Mouse (Mus musculus) limb, embryonic 11.5 days (tissue): ENCODE measurements around the gene Uba52. TPM values are rescaled to one million over a fixed set of nuclear protein-coding genes. Genes with fewer than 3 reads are reported as not detected.

Experiments
- ATAC-seq: fragments of 200-750 bp; cut with Nextera tagmentation; 2 replicates; pipeline ENCODE4 v1.8.0; 2017; ENCODE audit warnings: low read depth; ENCODE audit not compliant: insufficient number of reproducible peaks, low FRiP score, low TSS enrichment
- DNase-seq: peaks from one replicate; pipeline ENCODE4 v3.0.0-alpha.2; 2015; ENCODE audit warnings: low spot score
- H3K27ac ChIP-seq: fragments of 300-500 bp; sonication (generic); replicated peaks from 2 replicates; pipeline ENCODE4 v1.5.1; 2014; ENCODE audit warnings: low read depth, mild to moderate bottlenecking, low read length
- H3K27me3 ChIP-seq: fragments of 300-500 bp; sonication (generic); 2 replicates; pipeline ENCODE4 v1.6.1; 2014; ENCODE audit warnings: mild to moderate bottlenecking, low read length, mixed read lengths; ENCODE audit not compliant: control insufficient read depth, insufficient read depth
- H3K36me3 ChIP-seq: fragments of 300-500 bp; sonication (generic); 2 replicates; pipeline ENCODE4 v1.6.1; 2014; ENCODE audit warnings: mild to moderate bottlenecking, low read length, moderate library complexity, mixed read lengths; ENCODE audit not compliant: control insufficient read depth, insufficient read depth
- H3K4me1 ChIP-seq: fragments of 300-500 bp; sonication (generic); 2 replicates; pipeline ENCODE4 v1.6.1; 2014; ENCODE audit warnings: low read length, mixed read lengths; ENCODE audit not compliant: control insufficient read depth, insufficient read depth
- H3K4me2 ChIP-seq: fragments of 300-500 bp; sonication (generic); 2 replicates; pipeline ENCODE4 v1.6.1; 2014; ENCODE audit warnings: low read depth, mild to moderate bottlenecking, moderate library complexity; ENCODE audit not compliant: severe bottlenecking
- H3K4me3 ChIP-seq: fragments of 300-500 bp; sonication (generic); 2 replicates; pipeline ENCODE4 v1.5.1; 2014; ENCODE audit warnings: low read depth, low read length
- H3K9ac ChIP-seq: fragments of 300-500 bp; sonication (generic); 2 replicates; pipeline ENCODE4 v1.6.1; 2014; ENCODE audit warnings: mild to moderate bottlenecking, low read length
- H3K9me3 ChIP-seq: fragments of 300-500 bp; sonication (generic); 2 replicates; pipeline ENCODE4 v1.6.1; 2016; ENCODE audit warnings: low read length; ENCODE audit not compliant: control insufficient read depth
- WGBS: fragments of 180-500 bp; shearing (Covaris S2); extraction: QIAGEN DNeasy Blood & Tissue Kit; methylation state at CpG from one replicate; pipeline ENCODE4 v1.1.7; 2014; 5-methylcytosine and 5-hydroxymethylcytosine counted together
- polyA plus RNA-seq: library from polyadenylated mRNA; unstranded; fragments of >200 nt; fragmentation: Nextera tagmentation; extraction: Ambion mirVana; gene quantifications from 2 replicates; pipeline ENCODE4 v1.2.1, GENCODE M21; 2014

Uba52 gene
- polyA plus RNA-seq, 1 experiment from 2014 or later: 926 TPM

- peaks cover 79% of the 10 kb centered on the region for H3K4me1 ChIP-seq
- H3K4me2 ChIP-seq: peak overlapping the region; percentile 57
- H3K27ac ChIP-seq: peak overlapping the region; percentile 68
- peak overlapping the region; percentile 3 for H3K4me3 ChIP-seq
- no peak for ATAC-seq
- H3K9me3 ChIP-seq: no peaks in the 10 kb centered on the region
- H3K36me3 ChIP-seq: no peaks in the 10 kb centered on the region
- H3K27me3 ChIP-seq: peaks cover 29% of the 10 kb centered on the region
- DNase-seq: peak; percentile 54
- H3K9ac ChIP-seq: no peak overlapping the region
- under 1% methylated on average over 14 of the region's 14 CpGs for WGBS
Observed at GRCm38 (mm10) chr8:70488931-70489470, 21.6 kb downstream of the Uba52 start.

GRCm38 (mm10) chr8:70487993-70488796 is 22.4 kb downstream of the Uba52 start:
- H3K4me1 ChIP-seq: peaks cover 71% of the 10 kb centered on the region
- peak; percentile 89 for DNase-seq
- ATAC-seq: peak; percentile 15; the same call in 1 of the 2 replicates

DNA sequence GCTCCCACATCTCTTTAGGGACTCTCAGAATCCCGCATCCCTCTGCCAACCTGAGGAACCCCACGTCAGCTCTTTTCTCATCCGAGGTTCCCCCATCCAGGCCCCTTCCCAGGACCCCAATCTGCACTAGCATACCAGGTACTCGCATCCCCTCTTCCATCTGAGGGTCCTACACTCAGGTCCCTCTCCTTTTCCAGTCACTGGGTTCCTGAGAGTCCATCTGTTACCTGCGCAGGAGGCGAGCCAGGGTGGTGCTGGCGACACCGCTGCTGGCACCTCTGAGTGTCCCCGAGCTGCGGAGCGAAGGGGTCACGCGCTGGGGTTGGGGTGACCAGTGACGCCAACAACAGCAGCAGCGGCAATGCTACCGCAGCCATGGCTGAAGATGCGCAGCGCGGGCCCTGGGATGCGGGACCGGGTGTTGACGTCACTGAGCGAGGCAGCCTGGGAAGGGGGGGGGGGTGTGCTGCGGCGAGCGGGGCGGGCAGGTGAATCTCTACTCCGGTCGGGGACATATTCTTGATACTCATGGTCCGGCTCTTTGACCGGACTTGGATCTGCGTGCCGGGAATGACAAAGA is 23.6 kb downstream of the Uba52 start, which contains the start of gene Tmem59l:
Gene Tmem59l, minus strand, starts transcription at position 418 of the 580 bp plus-strand sequence.
- peak within 1 kb of the TSS; percentile 48 for H3K27ac ChIP-seq
- DNase-seq (peak; percentile 39), ATAC-seq (no peak)
- H3K27me3 ChIP-seq: peaks cover 12% of the 10 kb centered on the region
- H3K4me2 ChIP-seq: peak within 1 kb of the TSS; percentile 76
- peak within 1 kb of the TSS; percentile 24 for H3K4me3 ChIP-seq
- WGBS: 4% methylated on average over 33 of the region's 33 CpGs
- peaks cover 64% of the 10 kb centered on the region for H3K4me1 ChIP-seq
- no peaks in the 10 kb centered on the region for H3K36me3 ChIP-seq
- no peaks in the 10 kb centered on the region for H3K9me3 ChIP-seq
- peak within 1 kb of the TSS; percentile 52 for H3K9ac ChIP-seq

More at GRCm38 (mm10) chr8:70487993-70488796, 22.4 kb downstream of the Uba52 start:
- H3K36me3 ChIP-seq: no peaks in the 10 kb centered on the region
- H3K27ac ChIP-seq: peak overlapping the region; percentile 48
- no peaks in the 10 kb centered on the region for H3K9me3 ChIP-seq
- WGBS: 2% methylated on average over 55 of the region's 55 CpGs
- H3K4me2 ChIP-seq: peak overlapping the region; percentile 57
- H3K4me3 ChIP-seq: peak overlapping the region; percentile 16; the same call in 1 of the 2 replicates
- H3K27me3 ChIP-seq: peaks cover 21% of the 10 kb centered on the region
- peak overlapping the region; percentile 27; the same call in 1 of the 2 replicates for H3K9ac ChIP-seq

- H3K27me3 ChIP-seq: peaks cover 7% of the 10 kb centered on the region; the same call in 1 of the 2 replicates
- no peak overlapping the region for H3K27ac ChIP-seq
- H3K36me3 ChIP-seq: no peaks in the 10 kb centered on the region
- H3K9me3 ChIP-seq: no peaks in the 10 kb centered on the region
- peaks cover 56% of the 10 kb centered on the region for H3K4me1 ChIP-seq
- 46% methylated on average over 7 of the region's 7 CpGs for WGBS
- DNase-seq (no peak), ATAC-seq (no peak)
- peak overlapping the region; percentile 76; the same call in 1 of the 2 replicates for H3K4me2 ChIP-seq
- H3K4me3 ChIP-seq: no peak overlapping the region
- no peak overlapping the region for H3K9ac ChIP-seq
Observed at GRCm38 (mm10) chr8:70486191-70486681, 24.4 kb downstream of the Uba52 start.

DNA sequence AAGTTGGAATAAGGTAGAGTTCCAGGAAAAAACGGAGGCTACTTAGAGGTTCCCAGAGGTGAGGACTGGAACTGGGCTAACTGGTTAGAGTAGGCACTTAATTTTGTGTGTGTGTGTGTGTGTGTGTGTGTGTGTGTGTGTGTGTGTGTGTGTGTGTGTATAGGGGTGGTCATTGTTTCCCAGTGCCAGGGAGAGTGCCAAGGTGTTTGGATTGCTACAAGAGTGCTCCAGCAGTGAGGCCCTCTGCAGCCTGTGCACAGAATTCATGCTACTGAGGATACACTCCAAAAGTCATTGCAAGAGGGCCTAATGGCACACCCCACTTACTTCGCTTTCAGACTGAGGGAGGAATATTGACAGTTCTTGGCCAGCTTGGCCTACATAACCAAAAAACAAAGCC is 27.7 kb downstream of the Uba52 start:
- WGBS: 71% methylated on average over 2 of the region's 2 CpGs
- Histone ChIP-seq H3K9me3 (no peaks in the 10 kb centered on the region), H3K9ac (no peak overlapping the region), H3K27ac (no peak overlapping the region), H3K36me3 (no peaks in the 10 kb centered on the region), H3K4me1 (peaks cover 23% of the 10 kb centered on the region), H3K4me3 (no peak overlapping the region), H3K4me2 (no peak overlapping the region), H3K27me3 (peaks cover 4% of the 10 kb centered on the region; the same call in 1 of the 2 replicates)
- DNase-seq (no peak), ATAC-seq (no peak)

DNA sequence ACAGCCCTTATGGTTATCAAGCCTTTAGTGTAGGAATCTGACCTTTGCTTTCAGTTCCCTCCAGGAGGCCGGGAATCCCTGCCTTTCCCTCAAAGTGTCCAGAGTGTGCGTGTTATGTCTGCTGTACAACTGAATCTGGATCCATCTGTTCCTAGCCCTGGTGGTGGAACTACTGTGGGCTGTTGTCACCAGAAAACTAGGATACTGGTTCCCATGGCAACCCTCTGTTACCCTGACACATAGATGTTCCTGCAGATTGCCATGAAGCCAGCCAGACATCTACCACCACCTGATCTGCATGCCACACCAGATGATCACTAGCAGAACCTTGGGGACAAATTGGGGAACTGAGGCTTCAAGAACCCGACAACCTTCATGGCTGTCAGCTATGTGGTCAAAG is 28.7 kb downstream of the Uba52 start:
- no peak overlapping the region for H3K4me3 ChIP-seq
- ATAC-seq: no peak
- H3K36me3 ChIP-seq: no peaks in the 10 kb centered on the region
- H3K4me1 ChIP-seq: peaks cover 21% of the 10 kb centered on the region
- DNase-seq: no peak
- H3K9me3 ChIP-seq: no peaks in the 10 kb centered on the region
- H3K9ac ChIP-seq: no peak overlapping the region
- H3K27me3 ChIP-seq: 0 out of 2 replicates have a peak, but pooled peaks cover under 1% of the 10 kb centered on the region
- H3K4me2 ChIP-seq: no peak overlapping the region
- WGBS: 84% methylated on average over 3 of the region's 3 CpGs
- no peak overlapping the region for H3K27ac ChIP-seq

GRCm38 (mm10) chr8:70477269-70477982 is 33.2 kb downstream of the Uba52 start:
- Histone ChIP-seq H3K9ac (no peak overlapping the region), H3K27ac (peak overlapping the region; percentile 30; the same call in 1 of the 2 replicates), H3K4me3 (peak overlapping the region; percentile 79), H3K36me3 (no peaks in the 10 kb centered on the region), H3K27me3 (no peaks in the 10 kb centered on the region), H3K9me3 (no peaks in the 10 kb centered on the region), H3K4me2 (peak overlapping the region; percentile 87), H3K4me1 (peaks cover 10% of the 10 kb centered on the region; the same call in 1 of the 2 replicates)
- 1% methylated on average over 21 of the region's 21 CpGs for WGBS
- ATAC-seq (peak; percentile 27), DNase-seq (peak; percentile 71)
